28 mouse cellular contexts compared by ENCODE assay signal in the genomic region with DNA sequence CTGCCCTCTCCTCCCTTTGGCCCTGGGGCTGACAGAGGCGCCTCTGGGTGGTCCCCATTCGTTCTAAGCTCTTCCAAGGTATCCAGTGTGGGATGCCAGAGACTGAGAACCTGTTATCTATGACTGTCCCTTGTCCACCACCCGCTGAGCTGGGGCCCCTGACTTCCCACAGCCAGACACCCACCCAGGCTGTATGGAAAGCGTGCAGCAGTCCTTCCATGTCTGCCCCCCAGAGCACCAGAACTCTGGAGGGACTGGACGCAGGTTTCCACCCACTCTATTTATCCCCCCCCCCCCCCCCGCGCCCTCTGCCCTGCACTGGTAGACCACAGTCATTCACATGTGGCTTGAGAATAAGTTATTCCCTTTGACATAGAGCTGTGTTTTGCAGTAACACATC.
DNase-seq lines count a peak whose midpoint lies in the region; ATAC-seq lines count a peak whose summit lies in the region.
"Had no signal": no experiment of that assay in that cellular context is flagged by ENCODE, and none has a peak within 500 bp of the region (broad histone marks: within the 10 kb centered on the region; RNA-seq: fewer than 3 reads in every experiment).

No protein-coding gene starts in this region.

- no peak overlapping the region for H3K27ac ChIP-seq in forebrain, embryonic 11.5 days (ENCODE audit: low read depth, low read length)
- H3K27ac ChIP-seq in forebrain, embryonic 14.5 days (ENCODE audit: low read depth, low read length) = no peak overlapping the region
- H3K27ac ChIP-seq in limb, embryonic 12.5 days = no peak overlapping the region
- H3K27ac ChIP-seq in limb, embryonic 10.5 days = no peak overlapping the region
- no peak overlapping the region for H3K27ac ChIP-seq in midbrain, embryonic 14.5 days (replicated peaks; ENCODE audit: low read depth, low read length)
- no peak overlapping the region for H3K27ac ChIP-seq in midbrain, embryonic 15.5 days
- H3K27ac ChIP-seq: embryonic facial prominence, embryonic 12.5 days; forebrain, embryonic 13.5 days; gastrocnemius, adult 2 months; heart, embryonic 13.5 days; hindbrain, embryonic 12.5 days; hindbrain, embryonic 15.5 days; intestine, embryonic 15.5 days had no signal

- no peaks in the 10 kb centered on the region for H3K27me3 ChIP-seq in forebrain, embryonic 11.5 days (ENCODE audit: control insufficient read depth, insufficient read depth, low read length)
- H3K27me3 ChIP-seq in forebrain, embryonic 14.5 days (replicated peaks; ENCODE audit: control insufficient read depth, insufficient read depth, low read length) = no peaks in the 10 kb centered on the region
- no peaks in the 10 kb centered on the region for H3K27me3 ChIP-seq in limb, embryonic 12.5 days
- H3K27me3 ChIP-seq in limb, embryonic 10.5 days (ENCODE audit: low read depth, poor library complexity, severe bottlenecking) = no peaks in the 10 kb centered on the region
- H3K27me3 ChIP-seq in midbrain, embryonic 14.5 days (ENCODE audit: control insufficient read depth, insufficient read depth, low read length) = no peaks in the 10 kb centered on the region
- H3K27me3 ChIP-seq in midbrain, embryonic 15.5 days (replicated peaks) = no peaks in the 10 kb centered on the region
- H3K27me3 ChIP-seq: CH12.LX; embryonic facial prominence, embryonic 12.5 days; forebrain, embryonic 13.5 days; heart, embryonic 13.5 days; hindbrain, embryonic 12.5 days; hindbrain, embryonic 15.5 days; intestine, embryonic 15.5 days; Patski had no signal

- H3K9me3 ChIP-seq in forebrain, embryonic 11.5 days (ENCODE audit: control insufficient read depth, low read length) = no peaks in the 10 kb centered on the region
- H3K9me3 ChIP-seq in forebrain, embryonic 14.5 days (replicated peaks; ENCODE audit: control insufficient read depth, low read length) = no peaks in the 10 kb centered on the region
- no peaks in the 10 kb centered on the region for H3K9me3 ChIP-seq in limb, embryonic 12.5 days
- no peaks in the 10 kb centered on the region for H3K9me3 ChIP-seq in limb, embryonic 10.5 days (replicated peaks)
- no peaks in the 10 kb centered on the region for H3K9me3 ChIP-seq in midbrain, embryonic 14.5 days (ENCODE audit: control insufficient read depth, low read length)
- no peaks in the 10 kb centered on the region for H3K9me3 ChIP-seq in midbrain, embryonic 15.5 days
- H3K9me3 ChIP-seq: embryonic facial prominence, embryonic 12.5 days; forebrain, embryonic 13.5 days; heart, embryonic 13.5 days; hindbrain, embryonic 12.5 days; hindbrain, embryonic 15.5 days; intestine, embryonic 15.5 days had no signal

- H3K4me1 ChIP-seq in forebrain, embryonic 11.5 days (replicated peaks; ENCODE audit: control insufficient read depth, insufficient read depth, low read length) = no peaks in the 10 kb centered on the region
- no peaks in the 10 kb centered on the region for H3K4me1 ChIP-seq in forebrain, embryonic 14.5 days (ENCODE audit: control insufficient read depth, insufficient read depth, low read length)
- H3K4me1 ChIP-seq in limb, embryonic 12.5 days (replicated peaks) = no peaks in the 10 kb centered on the region
- no peaks in the 10 kb centered on the region for H3K4me1 ChIP-seq in limb, embryonic 10.5 days
- no peaks in the 10 kb centered on the region for H3K4me1 ChIP-seq in midbrain, embryonic 14.5 days (ENCODE audit: control insufficient read depth, insufficient read depth, low read length)
- no peaks in the 10 kb centered on the region for H3K4me1 ChIP-seq in midbrain, embryonic 15.5 days
- H3K4me1 ChIP-seq: embryonic facial prominence, embryonic 12.5 days; forebrain, embryonic 13.5 days; heart, embryonic 13.5 days; hindbrain, embryonic 12.5 days; hindbrain, embryonic 15.5 days; intestine, embryonic 15.5 days had no signal

- 0 out of 2 replicates have a peak, but pooled peaks have one; percentile 12 for ATAC-seq in forebrain, embryonic 11.5 days (replicated peaks; ENCODE audit: low FRiP score)
- no peak for ATAC-seq in forebrain, embryonic 14.5 days
- peak; percentile 66; the same call in 1 of the 2 replicates for ATAC-seq in limb, embryonic 12.5 days (ENCODE audit: insufficient number of reproducible peaks, insufficient read depth, low FRiP score, low TSS enrichment, low read depth)
- peak; percentile 40; the same call in 1 of the 2 replicates for ATAC-seq in midbrain, embryonic 14.5 days (ENCODE audit: low FRiP score, low TSS enrichment)
- ATAC-seq in midbrain, embryonic 15.5 days (replicated peaks) = no peak
- ATAC-seq: forebrain, embryonic 13.5 days; forebrain, postnatal 0 days; intestine, embryonic 15.5 days; Patski had no signal

- H3K36me3 ChIP-seq in forebrain, embryonic 11.5 days (ENCODE audit: control insufficient read depth, insufficient read depth, low read length) = no peaks in the 10 kb centered on the region
- H3K36me3 ChIP-seq in forebrain, embryonic 14.5 days (ENCODE audit: control insufficient read depth, insufficient read depth, low read length) = no peaks in the 10 kb centered on the region
- no peaks in the 10 kb centered on the region for H3K36me3 ChIP-seq in limb, embryonic 12.5 days
- H3K36me3 ChIP-seq in limb, embryonic 10.5 days = no peaks in the 10 kb centered on the region
- H3K36me3 ChIP-seq in midbrain, embryonic 14.5 days (ENCODE audit: control insufficient read depth, insufficient read depth, low read length) = no peaks in the 10 kb centered on the region
- no peaks in the 10 kb centered on the region for H3K36me3 ChIP-seq in midbrain, embryonic 15.5 days (replicated peaks)
- H3K36me3 ChIP-seq: embryonic facial prominence, embryonic 12.5 days; G1E; heart, embryonic 13.5 days; hindbrain, embryonic 12.5 days; hindbrain, embryonic 15.5 days; intestine, embryonic 15.5 days had no signal

- no peak overlapping the region for H3K4me3 ChIP-seq in forebrain, embryonic 11.5 days (ENCODE audit: low read depth, low read length)
- no peak overlapping the region for H3K4me3 ChIP-seq in forebrain, embryonic 14.5 days (ENCODE audit: low read depth, low read length)
- H3K4me3 ChIP-seq in limb, embryonic 12.5 days (replicated peaks) = no peak overlapping the region
- H3K4me3 ChIP-seq in limb, embryonic 10.5 days = no peak overlapping the region
- H3K4me3 ChIP-seq in midbrain, embryonic 14.5 days (replicated peaks; ENCODE audit: low read depth, low read length) = no peak overlapping the region
- H3K4me3 ChIP-seq in midbrain, embryonic 15.5 days = no peak overlapping the region
- H3K4me3 ChIP-seq: embryonic facial prominence, embryonic 12.5 days; erythroblast, embryonic 14.5 days; forebrain, embryonic 13.5 days; gastrocnemius, adult 2 months; heart, embryonic 13.5 days; hindbrain, embryonic 12.5 days; hindbrain, embryonic 15.5 days; intestine, embryonic 15.5 days had no signal

- 94% methylated on average over 7 of the region's 7 CpGs for WGBS in forebrain, embryonic 11.5 days
- WGBS in forebrain, embryonic 14.5 days = 87% methylated on average over 7 of the region's 7 CpGs
- 88% methylated on average over 6 of the region's 7 CpGs for WGBS in limb, embryonic 12.5 days
- WGBS in limb, embryonic 10.5 days = 86% methylated on average over 6 of the region's 7 CpGs
- 82% methylated on average over 7 of the region's 7 CpGs for WGBS in midbrain, embryonic 14.5 days
- 74% methylated on average over 7 of the region's 7 CpGs for WGBS in midbrain, embryonic 15.5 days

- DNase-seq in forebrain, embryonic 11.5 days (ENCODE audit: low spot score) = no peak
- DNase-seq in forebrain, embryonic 14.5 days (ENCODE audit: low spot score) = no peak
- DNase-seq in limb, embryonic 10.5 days (ENCODE audit: low spot score) = no peak
- no peak for DNase-seq in midbrain, embryonic 14.5 days
- DNase-seq: adrenal gland, postnatal 10 days; adrenal gland, postnatal 36 days; B cell, adult 2 months; cerebellum, adult 18-20 months; cerebellum, adult 9-10 months; cerebellum, postnatal 14 days; forebrain, postnatal 0 days; gastrocnemius, adult 2 months; gastrocnemius, postnatal 14 days; heart, adult 11 months; heart, postnatal 14 days; heart, postnatal 4 days had no signal

- H3K4me2 ChIP-seq in forebrain, embryonic 11.5 days (ENCODE audit: low read depth, low read length, severe bottlenecking) = no peak overlapping the region
- no peak overlapping the region for H3K4me2 ChIP-seq in forebrain, embryonic 14.5 days (ENCODE audit: low read length)
- no peak overlapping the region for H3K4me2 ChIP-seq in limb, embryonic 12.5 days
- H3K4me2 ChIP-seq in midbrain, embryonic 14.5 days (ENCODE audit: low read length) = no peak overlapping the region
- no peak overlapping the region for H3K4me2 ChIP-seq in midbrain, embryonic 15.5 days
- H3K4me2 ChIP-seq: embryonic facial prominence, embryonic 12.5 days; forebrain, embryonic 13.5 days; heart, embryonic 13.5 days; hindbrain, embryonic 12.5 days; hindbrain, embryonic 15.5 days; intestine, embryonic 15.5 days had no signal

- no peak overlapping the region for H3K9ac ChIP-seq in forebrain, embryonic 11.5 days (ENCODE audit: low read length)
- no peak overlapping the region for H3K9ac ChIP-seq in forebrain, embryonic 14.5 days (ENCODE audit: low read length)
- H3K9ac ChIP-seq in limb, embryonic 12.5 days (replicated peaks) = no peak overlapping the region
- no peak overlapping the region for H3K9ac ChIP-seq in midbrain, embryonic 14.5 days (replicated peaks; ENCODE audit: low read length)
- no peak overlapping the region for H3K9ac ChIP-seq in midbrain, embryonic 15.5 days
- H3K9ac ChIP-seq: embryonic facial prominence, embryonic 12.5 days; forebrain, embryonic 13.5 days; forebrain, postnatal 0 days; heart, embryonic 13.5 days; hindbrain, embryonic 12.5 days; hindbrain, embryonic 15.5 days; intestine, embryonic 15.5 days had no signal

Comparison
In these comparisons a context has a peak if more than half of its experiments do, and no peak if none do; other contexts are left out.
1. ATAC-seq: peak in forebrain, embryonic 11.5 days (single experiment), limb, embryonic 12.5 days (single experiment) and midbrain, embryonic 14.5 days (single experiment); none in forebrain, embryonic 14.5 days (single experiment) and midbrain, embryonic 15.5 days (single experiment).